Comparison of ENCODE assay signal across 8 mouse cellular contexts in the genomic region with DNA sequence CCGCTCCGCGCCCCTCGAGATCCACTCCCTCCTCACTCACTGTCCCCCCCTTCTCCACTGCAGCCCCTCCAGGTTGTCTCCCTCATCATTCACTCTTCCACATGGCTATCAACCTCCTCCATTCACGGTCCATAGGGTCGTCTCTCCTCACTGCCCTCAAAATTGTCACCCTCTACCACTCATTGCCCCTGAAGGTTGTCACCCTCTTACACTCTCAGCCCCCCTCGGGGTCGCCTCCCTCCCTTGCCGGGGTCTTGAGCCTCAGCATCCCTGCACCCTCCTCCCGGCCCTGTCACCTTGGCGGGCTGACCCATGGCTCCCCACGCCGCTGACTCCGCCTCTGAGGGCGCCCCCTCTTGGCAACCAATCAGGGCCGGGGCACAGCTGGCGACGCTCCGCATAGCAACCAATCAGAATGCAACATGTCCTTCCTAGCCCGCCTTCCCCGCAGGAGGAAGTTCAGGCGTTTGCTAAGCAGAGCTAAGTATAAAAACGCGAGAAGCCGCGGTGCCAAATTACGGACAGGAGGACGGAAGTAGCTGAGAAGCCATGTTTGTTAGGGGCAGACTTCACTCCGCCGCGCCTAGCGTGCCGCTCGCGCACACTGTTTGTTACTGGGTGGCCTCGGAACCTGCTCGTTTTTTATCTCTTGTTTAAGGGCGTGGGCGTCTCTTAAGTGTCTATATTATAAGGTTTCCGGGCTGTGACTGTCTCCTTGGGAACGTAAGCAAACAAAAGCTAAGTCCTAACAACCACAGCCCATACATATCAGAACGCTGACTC. TPM values are rescaled to one million over a fixed set of nuclear protein-coding genes. Genes with fewer than 3 reads are reported as not detected.
DNase-seq lines count a peak whose midpoint lies in the region; ATAC-seq lines count a peak whose summit lies in the region.

A gene (minus strand): TSS at position 661 of the 783 bp plus-strand sequence.

- peaks cover 10% of the 10 kb centered on the region; the same call in 1 of the 2 replicates for H3K4me1 ChIP-seq in hindbrain, embryonic 14.5 days (replicated peaks; ENCODE audit: control insufficient read depth, insufficient read depth, low read length)

- H3K27ac ChIP-seq in hindbrain, embryonic 14.5 days = peak within 1 kb of the TSS; percentile 92

- DNase-seq in R1 (ENCODE audit: low read depth, low spot score) = peak; percentile 100
- DNase-seq in cerebellum, postnatal 25 days = peak; percentile 97 to 98
- DNase-seq in frontal cortex, postnatal 25 days (ENCODE audit: low spot score in 2 of 2) = peak; percentile 91 to 95
- DNase-seq in hindbrain, embryonic 14.5 days (ENCODE audit: low spot score) = peak; percentile 95
- peak; percentile 95 to 97 for DNase-seq in layer of hippocampus, postnatal 36 days
- DNase-seq in lung, postnatal 36 days = peak; percentile 98
- peak; percentile 99 for DNase-seq in retina, postnatal 1 day
- peak; percentile 91 to 95 for DNase-seq in urinary bladder, adult 18-20 months (ENCODE audit: low spot score in 2 of 2)

- peak within 1 kb of the TSS; percentile 74 for H3K9ac ChIP-seq in hindbrain, embryonic 14.5 days

- H3K4me3 ChIP-seq in hindbrain, embryonic 14.5 days (replicated peaks; ENCODE audit: low read length) = peak within 1 kb of the TSS; percentile 53

- ATAC-seq in hindbrain, embryonic 14.5 days (ENCODE audit: low FRiP score) = peak; percentile 98

- peak within 1 kb of the TSS; percentile 74 for H3K4me2 ChIP-seq in hindbrain, embryonic 14.5 days (replicated peaks)

- WGBS in hindbrain, embryonic 14.5 days = under 1% methylated on average over 42 of the region's 42 CpGs

- H3K27me3 ChIP-seq in hindbrain, embryonic 14.5 days (ENCODE audit: control insufficient read depth, insufficient read depth, low read length) = no peaks in the 10 kb centered on the region

- H3K36me3 ChIP-seq in hindbrain, embryonic 14.5 days (replicated peaks; ENCODE audit: control insufficient read depth, insufficient read depth) = no peaks in the 10 kb centered on the region

- H3K9me3 ChIP-seq in hindbrain, embryonic 14.5 days (ENCODE audit: control insufficient read depth, low read length) = no peaks in the 10 kb centered on the region

RNA-seq across cellular contexts. Expression of the gene that starts here (rescaled TPM):
- polyA plus RNA-seq in hindbrain, embryonic 14.5 days (2014; fragmentation: Nextera tagmentation; extraction: Ambion mirVana) = 11.8 and 12.6 TPM in 2 replicates
- 10 to 100 TPM; 27.9 to 30.8 TPM for total RNA-seq in layer of hippocampus, postnatal 36 days (2021)

Comparison
In these comparisons a context has a peak if more than half of its experiments do, and no peak if none do; other contexts are left out.
1. Peak in every context shown above with its lines: DNase-seq, ATAC-seq, H3K4me3 ChIP-seq and H3K27ac ChIP-seq.